Mouse (Mus musculus): Measurements from ENCODE around the gene Vapa. TPM values are rescaled to one million over a fixed set of nuclear protein-coding genes. Genes with fewer than 3 reads are reported as not detected.

Vapa gene
- total and polyA plus RNA-seq, 3 experiments: 51.4 to 158 (median 151) TPM

DNA sequence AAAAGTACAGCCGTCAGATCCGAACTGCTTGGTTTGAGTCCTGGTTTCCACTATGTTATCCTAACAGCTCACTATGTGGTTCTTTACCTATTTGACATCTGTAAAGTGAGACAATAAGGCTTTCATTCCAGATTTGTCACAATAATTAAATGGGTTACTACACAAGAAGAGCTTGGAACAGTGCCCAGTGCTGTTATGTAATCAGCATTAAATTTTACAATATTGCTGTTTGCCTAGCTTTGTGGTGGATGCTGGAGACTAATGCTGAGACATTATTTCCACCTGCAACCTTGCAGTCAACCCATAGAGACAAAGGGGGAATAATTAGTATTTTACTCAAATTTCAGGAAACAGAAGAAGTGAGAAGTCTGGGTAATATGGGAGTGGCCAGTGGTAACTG lies 5.1 kb upstream of the Vapa start:
- no peaks in the 10 kb centered on the region for H3K4me1 ChIP-seq (ENCODE audit: control insufficient read depth in 1 of 2, insufficient read depth in 2 of 2)
- dilution Hi-C loops (cut with MboI; ENCODE audit: extremely low pct_ligation_motif_present, extremely low pct_unique_long_range_greater_than_20kb, low sequenced_read_pairs): no loop called here
- H3K79me2 ChIP-seq (replicated peaks; ENCODE audit: control insufficient read depth, extremely low read depth, insufficient read depth, poor library complexity, severe bottlenecking): no peaks in the 10 kb centered on the region
- H3K27ac ChIP-seq (ENCODE audit: insufficient read depth, low read depth): no peak overlapping the region
- H3K4me3 ChIP-seq (replicated peaks in 1 of 3; ENCODE audit: low read depth in 2 of 3, low read length in 2 of 3, poor library complexity in 1 of 3): no peak overlapping the region
- H3K27me3 ChIP-seq (replicated peaks): no peaks in the 10 kb centered on the region
- H3K9me3 ChIP-seq (replicated peaks; ENCODE audit: low read length): no peaks in the 10 kb centered on the region
- DNase-seq (ENCODE audit: extremely low read depth): no peak
- no peaks in the 10 kb centered on the region for H3K36me3 ChIP-seq (replicated peaks in 1 of 2; ENCODE audit: control insufficient read depth in 1 of 2, insufficient read depth in 1 of 2, low read length in 1 of 2)
- H3K4me2 ChIP-seq (ENCODE audit: insufficient read depth, low read depth, poor library complexity, severe bottlenecking): no peak overlapping the region
- in situ Hi-C loops (cut with MboI; ENCODE audit: low pct_ligation_motif_present, low pct_unique_long_range_greater_than_20kb, low sequenced_read_pairs): no loop called here
- TF ChIP-seq MEF2A (IDR thresholded peaks at IDR 0.05; ENCODE audit: borderline replicate concordance, low read depth, low read length) (no peak), JUN (IDR thresholded peaks at IDR 0.05; ENCODE audit: insufficient read depth, low read depth, low read length) (no peak), BHLHE40 (IDR thresholded peaks at IDR 0.05; ENCODE audit: low read depth, low read length) (no peak), NELFE (IDR thresholded peaks at IDR 0.05; ENCODE audit: low read depth, low read length) (no peak)
- H3K9ac ChIP-seq (ENCODE audit: insufficient read depth, low read depth): no peak overlapping the region

DNA sequence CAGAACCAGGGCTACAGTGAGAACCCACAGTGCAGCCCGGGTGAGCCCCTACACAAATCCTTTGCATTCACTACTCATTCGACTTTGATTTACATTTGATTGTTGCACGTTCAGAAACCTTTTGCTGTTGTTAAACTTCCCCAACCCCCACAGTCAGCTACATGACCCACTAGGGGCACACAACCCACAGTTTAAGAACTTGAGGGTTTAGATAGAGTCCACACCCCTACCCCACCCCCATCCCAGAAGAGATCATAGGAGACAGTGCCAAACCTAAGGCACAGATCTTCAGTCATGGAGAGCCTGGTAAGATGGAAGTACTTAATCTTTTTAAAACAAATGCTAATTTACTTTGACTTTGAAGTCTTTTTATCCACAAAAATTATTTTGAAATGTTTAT lies 2.3 kb upstream of the Vapa start:
- 0 out of 2 replicates have a peak, but pooled peaks have one; percentile 37 for TF ChIP-seq CHD2 (IDR thresholded peaks at IDR 0.05; ENCODE audit: low read length)
- TF ChIP-seq TBP (conservative IDR thresholded peaks at IDR 0.05; ENCODE audit: low read depth, low read length): no peak
- Histone ChIP-seq H3K9me3 (replicated peaks; ENCODE audit: low read length) (no peaks in the 10 kb centered on the region), H3K4me3 (replicated peaks in 1 of 3; ENCODE audit: low read depth in 2 of 3, low read length in 2 of 3, poor library complexity in 1 of 3) (no peak overlapping the region), H3K36me3 (replicated peaks in 1 of 2; ENCODE audit: control insufficient read depth in 1 of 2, insufficient read depth in 1 of 2, low read length in 1 of 2) (no peaks in the 10 kb centered on the region), H3K79me2 (replicated peaks; ENCODE audit: control insufficient read depth, extremely low read depth, insufficient read depth, poor library complexity, severe bottlenecking) (peaks cover 23% of the 10 kb centered on the region), H3K27me3 (replicated peaks) (no peaks in the 10 kb centered on the region), H3K27ac (ENCODE audit: insufficient read depth, low read depth) (no peak overlapping the region), H3K4me2 (ENCODE audit: insufficient read depth, low read depth, poor library complexity, severe bottlenecking) (no peak overlapping the region), H3K4me1 (ENCODE audit: control insufficient read depth in 1 of 2, insufficient read depth in 2 of 2) (peaks cover 0 to 6% of the 10 kb centered on the region in 2 experiments; a peak in 2 of 4 replicates), H3K9ac (ENCODE audit: insufficient read depth, low read depth) (no peak overlapping the region)
- dilution Hi-C loops (cut with MboI; ENCODE audit: extremely low pct_ligation_motif_present, extremely low pct_unique_long_range_greater_than_20kb, low sequenced_read_pairs): no loop called here
- in situ Hi-C loops (cut with MboI; ENCODE audit: low pct_ligation_motif_present, low pct_unique_long_range_greater_than_20kb, low sequenced_read_pairs): no loop called here
- DNase-seq (ENCODE audit: extremely low read depth): no peak

- H3K4me2 ChIP-seq (ENCODE audit: insufficient read depth, low read depth, poor library complexity, severe bottlenecking): peak overlapping the region; percentile 92; the same call in 1 of the 2 replicates
- no peak for DNase-seq (ENCODE audit: extremely low read depth)
- peaks cover 32% of the 10 kb centered on the region for H3K79me2 ChIP-seq (replicated peaks; ENCODE audit: control insufficient read depth, extremely low read depth, insufficient read depth, poor library complexity, severe bottlenecking)
- no peaks in the 10 kb centered on the region for H3K27me3 ChIP-seq (replicated peaks)
- H3K9me3 ChIP-seq (replicated peaks; ENCODE audit: low read length): no peaks in the 10 kb centered on the region
- dilution Hi-C loops (cut with MboI; ENCODE audit: extremely low pct_ligation_motif_present, extremely low pct_unique_long_range_greater_than_20kb, low sequenced_read_pairs) (no loop called here), in situ Hi-C loops (cut with MboI; ENCODE audit: low pct_ligation_motif_present, low pct_unique_long_range_greater_than_20kb, low sequenced_read_pairs) (no loop called here)
- no peak for TF ChIP-seq CHD1 (IDR thresholded peaks at IDR 0.05; ENCODE audit: low read depth, low read length)
- no peak for TF ChIP-seq ETS1 (conservative IDR thresholded peaks at IDR 0.05; ENCODE audit: low read depth, low read length)
- peak; percentile 29 for TF ChIP-seq ZNF384 (IDR thresholded peaks at IDR 0.05; ENCODE audit: low read depth, low read length)
- TF ChIP-seq ELF1 (IDR thresholded peaks at IDR 0.05; ENCODE audit: low read depth, low read length): no peak
- TF ChIP-seq BHLHE40 (IDR thresholded peaks at IDR 0.05; ENCODE audit: low read depth, low read length): no peak
- TF ChIP-seq TBP (conservative IDR thresholded peaks at IDR 0.05; ENCODE audit: low read depth, low read length): no peak
- peak overlapping the region; percentile 88 to 92 (median 92) for H3K4me3 ChIP-seq (replicated peaks in 1 of 3; ENCODE audit: low read depth in 2 of 3, low read length in 2 of 3, poor library complexity in 1 of 3)
- peaks cover 1 to 5% of the 10 kb centered on the region in 2 experiments for H3K36me3 ChIP-seq (replicated peaks in 1 of 2; ENCODE audit: control insufficient read depth in 1 of 2, insufficient read depth in 1 of 2, low read length in 1 of 2)
- peaks cover under 1 to 13% of the 10 kb centered on the region in 2 experiments for H3K4me1 ChIP-seq (ENCODE audit: control insufficient read depth in 1 of 2, insufficient read depth in 2 of 2)
- no peak overlapping the region; the same call in 1 of the 2 replicates for H3K27ac ChIP-seq (ENCODE audit: insufficient read depth, low read depth)
- H3K9ac ChIP-seq (ENCODE audit: insufficient read depth, low read depth): peak overlapping the region; percentile 88
Observed at GRCm38 (mm10) chr17:65614431-65614830, 1.1 kb upstream of the Vapa start.

Measured in CH12.LX (cell line).